Mouse (Mus musculus) heart, postnatal 0 days (tissue): ENCODE results near the gene Git1. TPM values are rescaled to one million over a fixed set of nuclear protein-coding genes. Genes with fewer than 3 reads are reported as not detected.
A peak's percentile ranks its signal among the peaks of the same experiment; 100 is the strongest.

Source experiments
- ATAC-seq: fragments of 200-750 bp; cut with Nextera tagmentation; 2 replicates; pipeline ENCODE4 v1.8.0; 2017; ENCODE audit warnings: low read depth, moderate number of reproducible peaks, moderate library complexity; ENCODE audit not compliant: insufficient read depth
- DNase-seq: peaks from one replicate; pipeline ENCODE4 v3.0.0-alpha.2; 2016; ENCODE audit warnings: low spot score
- H3K27ac ChIP-seq: fragments of 300-500 bp; sonication (generic); 2 replicates; pipeline ENCODE4 v1.5.1; 2014; ENCODE audit warnings: low read depth, mild to moderate bottlenecking
- H3K27me3 ChIP-seq: fragments of 300-500 bp; sonication (generic); 2 replicates; pipeline ENCODE4 v1.6.1; 2014; ENCODE audit warnings: low read length, mixed read lengths; ENCODE audit not compliant: control insufficient read depth, insufficient read depth
- H3K36me3 ChIP-seq: fragments of 300-500 bp; sonication (generic); replicated peaks from 2 replicates; pipeline ENCODE4 v1.6.1; 2014; ENCODE audit warnings: low read length, mixed read lengths; ENCODE audit not compliant: control insufficient read depth, insufficient read depth
- H3K4me1 ChIP-seq: fragments of 300-500 bp; sonication (generic); 2 replicates; pipeline ENCODE4 v1.6.1; 2014; ENCODE audit warnings: antibody characterized with exemption; ENCODE audit not compliant: control insufficient read depth, insufficient read depth
- H3K4me2 ChIP-seq: fragments of 300-500 bp; sonication (generic); 2 replicates; pipeline ENCODE4 v1.6.1; 2014; ENCODE audit warnings: low read depth, mild to moderate bottlenecking, low read length, moderate library complexity
- H3K4me3 ChIP-seq: fragments of 300-500 bp; sonication (generic); 2 replicates; pipeline ENCODE4 v1.5.1; 2014; ENCODE audit warnings: low read depth, low read length
- H3K9ac ChIP-seq: fragments of 300-500 bp; sonication (generic); replicated peaks from 2 replicates; pipeline ENCODE4 v1.6.1; 2014; ENCODE audit warnings: low read depth, low read length, mixed read lengths
- H3K9me3 ChIP-seq: fragments of 300-500 bp; sonication (generic); replicated peaks from 2 replicates; pipeline ENCODE4 v1.6.1; 2016; ENCODE audit warnings: low read length; ENCODE audit not compliant: control insufficient read depth
- CTCF ChIP-seq: IDR thresholded peaks from 2 replicates; pipeline ENCODE4 v1.5.1; 2016; ENCODE audit warnings: antibody characterized with exemption, control low read depth, low read depth
- EP300 ChIP-seq: IDR thresholded peaks from 2 replicates; pipeline ENCODE4 v1.6.1; 2016; ENCODE audit warnings: antibody characterized with exemption, low read depth
- WGBS: fragments of 180-500 bp; shearing (Covaris S2); extraction: QIAGEN DNeasy Blood & Tissue Kit; methylation state at CpG from one replicate; pipeline ENCODE4 v1.1.7; 2014; 5-methylcytosine and 5-hydroxymethylcytosine counted together
- polyA plus RNA-seq: library from polyadenylated mRNA; unstranded; fragments of >200 nt; fragmentation: Nextera tagmentation; extraction: Ambion mirVana; gene quantifications from 2 replicates; pipeline ENCODE4 v1.2.1, GENCODE M21; 2015
- total RNA-seq: library from RNA; depleted of rRNA; stranded (reverse); fragments of >200 nt; gene quantifications from 2 replicates; pipeline ENCODE4 v1.2.3, GENCODE M21; 2014; ENCODE audit warnings: low replicate concordance; rRNA removed

Git1 gene
- total RNA-seq (57.7 and 63.4 TPM in 2 replicates), polyA plus RNA-seq (5.5 and 6.2 TPM in 2 replicates)

GRCm38 (mm10) chr11:77493512-77494343, at the start of gene Git1:
Gene Git1 (plus strand): TSS chr11:77493562.
- no peaks in the 10 kb centered on the region for H3K9me3 ChIP-seq
- TF ChIP-seq EP300 (no peak), CTCF (no peak)
- no peak for ATAC-seq
- H3K4me3 ChIP-seq: peak within 1 kb of the TSS; percentile 93
- H3K27ac ChIP-seq: peak within 1 kb of the TSS; percentile 97
- H3K36me3 ChIP-seq: no peaks in the 10 kb centered on the region
- H3K4me1 ChIP-seq: peaks cover 36% of the 10 kb centered on the region
- under 1% methylated on average over 54 of the region's 74 CpGs for WGBS
- no peaks in the 10 kb centered on the region for H3K27me3 ChIP-seq
- H3K4me2 ChIP-seq: peak within 1 kb of the TSS; percentile 88
- DNase-seq: no peak
- H3K9ac ChIP-seq: peak within 1 kb of the TSS; percentile 93

- Histone ChIP-seq H3K27me3 (no peaks in the 10 kb centered on the region), H3K27ac (peak overlapping the region; percentile 81), H3K4me3 (no peak overlapping the region), H3K4me2 (no peak overlapping the region), H3K9me3 (no peaks in the 10 kb centered on the region), H3K4me1 (peaks cover 45% of the 10 kb centered on the region), H3K9ac (no peak overlapping the region), H3K36me3 (peaks cover 39% of the 10 kb centered on the region)
- WGBS: 25% methylated on average over 2 of the region's 2 CpGs
- TF ChIP-seq EP300 (peak; percentile 45; the same call in 1 of the 2 replicates), CTCF (no peak)
- no peak for DNase-seq
- no peak for ATAC-seq
These were observed 48.4 kb upstream of the Git1 start for GRCm38 (mm10) chr11:77444939-77445338.

GRCm38 (mm10) chr11:77446628-77447041, 46.7 kb upstream of the Git1 start:
- no peak overlapping the region for H3K4me3 ChIP-seq
- ATAC-seq: peak; percentile 82
- no peaks in the 10 kb centered on the region for H3K9me3 ChIP-seq
- H3K4me2 ChIP-seq: no peak overlapping the region
- peaks cover 33% of the 10 kb centered on the region for H3K36me3 ChIP-seq
- TF ChIP-seq EP300 (0 out of 2 replicates have a peak, but pooled peaks have one; percentile 8), CTCF (peak; percentile 83)
- H3K9ac ChIP-seq: no peak overlapping the region
- 19% methylated on average over 6 of the region's 6 CpGs for WGBS
- no peak overlapping the region; the same call in 1 of the 2 replicates for H3K27ac ChIP-seq
- no peaks in the 10 kb centered on the region for H3K27me3 ChIP-seq
- peaks cover 35% of the 10 kb centered on the region for H3K4me1 ChIP-seq
- DNase-seq: peak; percentile 88

GRCm38 (mm10) chr11:77449224-77449623, 44.1 kb upstream of the Git1 start:
- Histone ChIP-seq H3K9ac (no peak overlapping the region), H3K27me3 (no peaks in the 10 kb centered on the region), H3K4me1 (peaks cover 9% of the 10 kb centered on the region), H3K4me2 (no peak overlapping the region), H3K9me3 (no peaks in the 10 kb centered on the region), H3K4me3 (no peak overlapping the region), H3K36me3 (peaks cover 35% of the 10 kb centered on the region), H3K27ac (no peak overlapping the region)
- TF ChIP-seq EP300: no peak
- no peak for TF ChIP-seq CTCF
- 77% methylated on average over 7 of the region's 7 CpGs for WGBS
- ATAC-seq: no peak
- DNase-seq: no peak

- no peak overlapping the region for H3K4me3 ChIP-seq
- H3K4me1 ChIP-seq: peaks cover 4% of the 10 kb centered on the region; the same call in 1 of the 2 replicates
- WGBS: 45% methylated on average over 2 of the region's 2 CpGs
- DNase-seq (no peak), ATAC-seq (no peak)
- H3K9ac ChIP-seq: no peak overlapping the region
- H3K27ac ChIP-seq: no peak overlapping the region
- H3K27me3 ChIP-seq: no peaks in the 10 kb centered on the region
- peaks cover 52% of the 10 kb centered on the region for H3K36me3 ChIP-seq
- no peaks in the 10 kb centered on the region for H3K9me3 ChIP-seq
- TF ChIP-seq EP300 (no peak), CTCF (no peak)
- H3K4me2 ChIP-seq: no peak overlapping the region
These were observed 41.7 kb upstream of the Git1 start for GRCm38 (mm10) chr11:77451670-77452069.
